Mouse (Mus musculus): ENCODE results near the gene Mfsd14a.

DNA sequence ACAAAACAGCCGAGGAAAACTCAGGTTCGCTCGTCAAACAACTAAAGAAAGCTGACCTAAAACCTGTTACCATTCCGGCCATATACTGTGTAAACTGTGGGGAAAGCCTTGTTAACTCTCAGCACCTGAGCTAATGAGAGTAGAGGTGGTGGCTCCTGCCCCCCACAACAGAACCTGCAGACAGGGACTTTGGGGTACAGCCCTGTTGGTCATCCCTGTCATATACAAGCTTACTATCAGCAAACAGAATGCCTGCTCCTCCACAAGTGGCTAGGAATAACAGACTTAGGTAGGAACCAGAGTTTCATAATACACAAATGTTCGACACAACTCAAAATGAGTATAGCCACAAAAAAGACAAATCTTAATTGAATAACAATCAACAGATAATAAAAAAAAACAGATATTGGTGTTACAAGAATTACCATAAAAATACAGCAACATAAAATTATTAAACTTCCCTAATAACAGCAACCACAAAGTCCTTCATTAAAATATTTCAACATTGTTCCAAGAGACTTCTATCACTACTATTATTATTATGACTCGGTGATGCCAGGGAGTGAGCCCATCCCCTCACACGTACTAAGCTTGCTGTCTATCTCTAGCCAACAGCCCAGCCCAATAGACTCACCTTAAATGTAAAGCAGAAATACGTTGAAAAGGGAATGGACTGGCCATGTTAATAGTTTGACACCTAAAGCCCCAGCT, 32.6 kb upstream of the Mfsd14a start:
- TF ChIP-seq POLR2A (IDR thresholded peaks at IDR 0.05; ENCODE audit: insufficient read length, low read depth) (no peak), MAX (IDR thresholded peaks at IDR 0.05; ENCODE audit: low read depth) (no peak), CEBPB (IDR thresholded peaks at IDR 0.05; ENCODE audit: insufficient read depth, poor library complexity, severe bottlenecking) (no peak), USF1 (IDR thresholded peaks at IDR 0.05; ENCODE audit: low read depth) (no peak), POLR2AphosphoS2 (IDR thresholded peaks at IDR 0.05; ENCODE audit: insufficient read length, low read depth) (no peak), MYOD1 (IDR thresholded peaks at IDR 0.05; ENCODE audit: control insufficient read depth in 1 of 3, insufficient read length in 2 of 3, low read depth in 2 of 3) (no peak), E2F4 (IDR thresholded peaks at IDR 0.05; ENCODE audit: insufficient read depth) (no peak), TCF12 (IDR thresholded peaks at IDR 0.05; ENCODE audit: insufficient read depth, poor library complexity, severe bottlenecking) (no peak), SRF (IDR thresholded peaks at IDR 0.05; ENCODE audit: control insufficient read depth, insufficient read length, low read depth) (no peak), TCF3 (IDR thresholded peaks at IDR 0.05; ENCODE audit: insufficient read length, low read depth) (no peak), REST (IDR thresholded peaks at IDR 0.05; ENCODE audit: insufficient read depth, insufficient read length) (no peak), MYOG (IDR thresholded peaks at IDR 0.05; ENCODE audit: control insufficient read depth in 1 of 3, insufficient read depth in 1 of 3, insufficient read length in 2 of 3, low read depth in 2 of 3) (no peak)

Measured in myocyte (in vitro differentiated cells).